Mouse (Mus musculus): ENCODE data around the gene Ppm1h.

The Ppm1h gene

DNA sequence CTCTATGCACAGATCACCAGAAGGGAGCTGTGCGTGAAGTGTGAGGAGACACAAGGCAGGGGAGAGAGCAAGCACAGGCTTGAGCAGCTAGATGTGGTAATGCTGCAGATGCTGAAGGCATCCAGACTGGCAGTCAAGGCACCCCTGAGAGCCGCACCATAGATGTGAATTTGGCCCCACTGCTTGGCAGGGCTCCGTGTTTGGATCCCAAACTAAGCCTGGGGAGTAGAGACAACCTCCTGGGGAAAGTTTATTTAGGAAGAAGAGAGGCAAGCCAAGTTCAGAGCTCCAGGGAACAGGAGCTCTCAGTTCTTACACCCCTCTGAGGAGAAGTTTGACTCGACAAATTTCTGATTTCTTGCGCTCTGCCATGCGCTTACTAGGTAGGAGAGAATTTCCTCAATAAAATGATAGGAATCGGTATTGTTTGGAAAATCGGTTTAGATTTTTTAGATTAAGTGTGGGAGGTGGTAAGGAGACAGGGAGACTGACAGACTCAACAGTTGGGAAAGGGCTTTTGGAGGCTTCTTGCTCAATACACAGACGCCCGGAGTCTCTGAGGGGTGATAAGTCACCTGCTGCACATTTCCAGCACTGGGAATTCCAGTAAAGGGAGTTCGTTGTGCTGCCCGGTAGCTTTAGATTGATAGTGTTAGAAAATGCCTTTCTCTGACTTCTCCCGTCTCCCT lies 89.8 kb downstream of the Ppm1h start:
- DNase-seq (ENCODE audit: low read depth, low spot score): no peak

DNA sequence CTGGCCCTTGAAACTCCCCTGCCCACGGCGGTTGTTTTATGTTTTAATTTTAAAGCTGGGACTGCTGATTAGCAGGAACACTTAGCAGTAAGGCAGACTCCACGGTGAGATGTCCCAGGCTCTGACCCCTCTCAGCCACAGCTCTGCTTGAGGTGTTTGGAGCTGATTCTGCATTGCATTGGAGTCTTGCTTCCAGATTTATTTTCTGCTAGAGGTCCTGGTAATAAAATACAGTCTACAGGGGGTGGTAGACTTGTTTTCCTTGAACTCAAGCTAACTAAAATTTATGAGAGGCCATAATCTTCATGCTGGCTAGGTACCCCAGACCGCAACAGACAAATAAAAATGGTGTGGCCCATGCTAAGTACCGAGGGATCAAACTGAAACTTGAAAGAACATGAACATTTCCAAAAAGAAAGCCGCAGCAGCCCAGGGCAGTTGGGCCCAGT lies 90.4 kb downstream of the Ppm1h start:
- DNase-seq (ENCODE audit: low read depth, low spot score): no peak

DNA sequence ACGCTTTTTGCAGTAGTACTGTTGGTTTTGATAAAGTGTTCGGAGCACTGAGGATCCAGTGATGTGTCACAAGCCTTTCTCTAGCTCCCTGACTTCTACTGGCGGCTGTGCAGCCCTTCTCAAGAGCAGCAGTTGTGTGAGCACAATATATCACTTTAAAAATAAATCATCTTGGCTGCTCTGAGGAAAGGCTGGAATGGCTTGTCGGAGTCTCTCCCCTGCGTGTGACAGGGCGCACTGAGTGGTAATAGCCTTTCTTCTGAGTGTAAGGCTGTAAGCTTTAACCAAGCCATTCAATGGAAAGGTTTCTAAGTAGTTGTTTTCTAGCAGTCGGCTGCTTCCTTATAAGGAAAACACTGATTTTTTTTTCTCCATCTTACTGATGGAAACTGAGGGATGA lies 91.8 kb downstream of the Ppm1h start:
- no peak for DNase-seq (ENCODE audit: low read depth, low spot score)

DNA sequence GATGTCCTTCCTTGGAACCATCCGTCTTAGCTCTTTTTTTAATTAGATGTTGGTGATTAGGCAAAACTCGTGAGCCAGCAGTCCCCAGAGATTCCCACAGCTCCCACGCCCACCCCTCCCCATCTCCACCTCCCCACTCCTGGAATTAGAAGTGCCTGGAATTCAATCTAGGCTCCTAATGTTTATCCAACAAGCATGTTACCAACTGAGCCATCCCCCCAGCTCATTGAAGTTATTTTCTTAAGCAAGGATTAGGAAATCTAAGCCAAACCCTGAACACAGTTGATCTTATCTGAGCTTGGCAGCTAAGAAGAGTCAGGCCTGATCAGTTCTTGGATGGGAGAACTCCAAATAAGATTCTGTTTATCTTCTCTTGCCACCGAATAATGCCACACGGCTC lies 92.4 kb downstream of the Ppm1h start:
- DNase-seq (ENCODE audit: low read depth, low spot score): no peak

DNA sequence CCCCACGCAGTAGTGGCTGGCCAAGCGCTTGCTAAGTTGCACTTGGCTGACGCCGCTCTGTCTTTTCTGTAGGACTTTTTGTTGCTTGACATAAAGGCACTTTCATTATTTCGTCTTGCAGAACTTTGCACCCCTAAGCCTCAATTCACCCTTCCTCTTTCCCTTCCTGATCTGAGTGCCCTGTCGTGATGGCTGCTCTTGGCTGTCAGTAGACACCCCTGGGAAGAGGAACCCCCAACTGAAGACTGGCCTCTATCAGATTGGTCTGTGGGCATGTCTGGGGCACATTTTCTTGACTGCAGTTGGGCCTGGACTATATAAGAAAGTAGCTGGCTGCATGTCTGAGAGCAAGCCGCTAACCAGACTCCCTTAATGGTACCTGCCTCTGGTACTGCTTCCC lies 95.6 kb downstream of the Ppm1h start:
- peak; percentile 54 for DNase-seq (ENCODE audit: low read depth, low spot score)

DNA sequence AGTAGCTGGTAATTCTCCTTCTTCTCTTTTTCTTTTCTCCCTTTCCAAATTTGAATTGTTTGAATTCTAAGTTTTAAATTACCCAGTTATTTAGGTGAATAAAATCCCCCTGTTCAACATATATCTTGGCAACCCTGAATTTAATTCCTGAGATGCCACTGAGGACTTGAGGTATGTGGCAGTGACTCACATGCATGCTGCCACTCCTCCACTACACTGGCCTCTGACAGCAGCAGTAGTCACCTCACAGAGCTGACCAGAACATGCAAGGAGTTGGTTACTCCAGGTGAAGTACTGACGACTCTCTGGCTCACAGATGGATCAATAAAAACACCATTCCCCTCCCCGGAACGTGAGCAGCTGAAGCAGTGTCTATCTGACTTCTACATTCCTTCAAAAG lies 98.9 kb downstream of the Ppm1h start:
- DNase-seq (ENCODE audit: low read depth, low spot score): no peak

DNA sequence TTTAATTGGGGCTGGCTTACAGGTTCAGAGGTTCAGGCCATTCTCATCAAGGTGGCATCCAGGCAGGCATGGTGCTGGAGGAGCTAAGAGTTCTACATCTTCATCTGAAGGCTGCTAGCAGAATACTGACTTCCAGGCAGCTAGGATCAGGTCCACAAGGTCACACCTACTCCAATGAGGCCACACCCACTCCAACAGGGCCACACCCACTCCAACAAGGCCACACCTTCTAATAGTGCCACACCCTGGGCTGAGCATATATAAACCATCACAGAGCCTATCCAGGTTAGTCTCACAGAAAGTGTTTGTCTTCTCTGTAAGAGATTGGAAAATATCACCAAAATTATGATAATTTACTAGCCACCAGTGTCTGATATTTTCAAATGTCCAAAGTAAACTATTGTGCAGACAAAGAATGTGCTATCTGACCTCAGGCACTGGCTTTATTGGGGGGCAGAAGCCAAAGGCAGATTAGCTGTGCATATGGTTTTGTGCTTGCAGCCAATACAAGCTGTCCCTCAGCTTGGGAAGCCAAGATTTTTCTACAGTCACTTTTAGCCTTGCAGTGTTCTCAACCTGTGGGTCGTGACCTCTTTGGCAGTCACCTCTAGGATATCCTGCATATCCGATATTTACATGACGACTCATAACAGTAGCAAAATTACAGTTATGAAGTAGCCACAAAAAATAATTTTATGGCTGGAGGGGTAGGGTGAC lies 99.5 kb downstream of the Ppm1h start:
- DNase-seq (ENCODE audit: low read depth, low spot score): no peak

DNA sequence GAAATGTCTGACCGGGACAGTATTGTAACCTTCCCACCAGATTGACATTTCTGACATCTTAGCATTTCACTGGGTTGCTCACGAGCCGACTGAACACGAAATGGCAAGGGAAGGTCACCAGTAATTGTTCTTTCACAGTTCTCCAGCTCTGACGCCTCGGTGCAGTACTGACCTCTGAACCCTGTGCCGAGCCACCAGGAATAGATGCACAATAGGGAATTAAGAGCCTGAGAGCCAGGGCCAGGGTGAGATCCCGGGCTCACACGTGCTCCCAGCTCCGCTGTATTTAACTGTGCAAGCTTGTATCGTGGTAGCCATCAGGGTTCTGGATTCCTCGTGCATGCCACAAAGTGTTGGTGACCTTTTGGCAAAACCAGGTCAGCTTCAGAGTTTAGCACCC lies 100.8 kb downstream of the Ppm1h start:
- no peak for DNase-seq (ENCODE audit: low read depth, low spot score)

DNA sequence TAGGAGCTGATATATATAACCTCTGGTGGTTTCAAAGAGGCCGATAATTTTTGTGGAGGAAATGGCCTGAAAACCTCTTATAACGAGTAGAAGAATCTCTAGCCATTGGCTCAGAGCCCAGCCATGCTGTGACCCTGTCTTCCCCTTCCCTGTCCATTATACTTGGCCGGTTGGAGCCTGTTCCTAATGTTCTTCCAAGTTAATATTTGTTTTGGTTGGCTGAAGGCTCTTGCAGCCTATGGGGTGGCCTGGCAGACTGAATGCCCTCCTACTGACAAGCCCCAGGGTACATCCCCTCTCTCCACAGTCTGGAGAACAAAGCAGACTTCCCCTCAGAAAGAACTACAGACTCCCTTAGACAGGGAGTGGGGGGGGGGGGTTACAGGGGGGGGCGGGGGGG lies 104.2 kb downstream of the Ppm1h start:
- no peak for DNase-seq (ENCODE audit: low read depth, low spot score)

DNA sequence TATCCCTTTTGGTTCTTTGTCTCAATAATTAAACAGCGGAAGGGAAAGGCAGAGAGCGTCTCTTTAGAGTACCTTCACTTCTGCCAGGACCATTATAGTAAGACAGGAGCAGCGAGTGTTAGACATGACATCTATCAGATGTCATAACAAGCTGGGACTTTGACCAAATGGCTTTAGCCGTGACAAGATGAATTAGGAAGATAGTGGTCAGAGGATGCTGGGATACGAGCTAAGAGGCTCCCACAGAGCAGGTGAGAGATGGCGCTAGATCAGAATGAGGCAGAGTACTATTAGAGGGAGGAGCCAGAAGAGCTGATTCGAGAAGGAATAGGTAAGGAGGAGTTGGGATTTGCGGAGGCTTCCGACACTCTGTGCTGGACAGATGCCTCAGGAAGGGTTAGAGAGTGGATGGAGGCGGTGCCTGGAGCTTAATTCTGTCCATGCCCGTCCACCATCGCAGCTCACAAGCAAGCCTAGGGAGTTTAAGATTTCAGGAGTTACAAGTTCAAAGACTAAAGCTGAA lies 111.1 kb downstream of the Ppm1h start:
- DNase-seq (ENCODE audit: low read depth, low spot score): no peak

DNA sequence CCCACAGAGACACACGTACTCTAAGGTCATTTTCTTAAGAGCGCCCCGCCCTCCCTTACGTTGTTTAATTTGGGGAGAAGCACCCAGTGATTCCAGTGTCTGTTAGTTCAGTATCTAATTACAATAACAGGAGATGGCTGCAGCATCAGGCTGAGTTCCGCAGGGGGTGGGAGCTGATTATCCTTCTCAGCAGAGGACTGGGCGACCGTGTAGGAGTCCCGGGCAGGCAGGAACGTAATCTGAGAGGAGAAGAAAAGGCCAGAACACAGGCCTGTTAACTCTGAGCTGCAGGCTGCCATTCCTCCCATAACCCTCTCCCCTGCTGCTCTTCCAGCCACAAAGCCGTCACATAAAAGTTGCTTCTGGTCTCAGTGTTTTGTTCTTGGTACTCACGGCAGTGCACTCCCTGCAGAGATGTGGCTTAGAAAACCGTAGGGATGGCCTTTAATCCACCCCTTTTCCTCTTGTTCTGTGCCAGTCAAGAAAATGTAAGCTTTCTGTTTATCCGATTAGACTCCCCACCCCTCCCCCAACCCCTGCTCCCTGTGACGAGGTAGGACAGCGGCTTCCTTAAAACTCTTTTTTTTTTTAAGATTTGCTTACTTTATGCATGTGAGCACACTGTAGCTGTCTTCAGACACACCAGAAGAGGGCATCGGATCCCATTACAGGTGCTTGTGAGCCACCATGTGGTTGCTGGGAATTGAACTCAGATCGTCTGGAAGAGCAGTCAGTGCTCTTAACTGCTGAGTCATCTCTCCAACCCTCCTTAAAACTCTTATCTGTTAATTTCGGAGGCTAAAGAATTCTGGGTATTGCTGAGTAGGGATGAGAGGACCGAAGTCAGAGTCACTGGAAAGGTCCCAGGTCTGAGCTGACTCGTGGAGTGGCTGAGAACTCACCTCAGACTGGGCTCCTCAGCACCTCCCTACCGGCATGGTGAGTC lies 113.7 kb downstream of the Ppm1h start:
- DNase-seq (ENCODE audit: low read depth, low spot score): no peak

DNA sequence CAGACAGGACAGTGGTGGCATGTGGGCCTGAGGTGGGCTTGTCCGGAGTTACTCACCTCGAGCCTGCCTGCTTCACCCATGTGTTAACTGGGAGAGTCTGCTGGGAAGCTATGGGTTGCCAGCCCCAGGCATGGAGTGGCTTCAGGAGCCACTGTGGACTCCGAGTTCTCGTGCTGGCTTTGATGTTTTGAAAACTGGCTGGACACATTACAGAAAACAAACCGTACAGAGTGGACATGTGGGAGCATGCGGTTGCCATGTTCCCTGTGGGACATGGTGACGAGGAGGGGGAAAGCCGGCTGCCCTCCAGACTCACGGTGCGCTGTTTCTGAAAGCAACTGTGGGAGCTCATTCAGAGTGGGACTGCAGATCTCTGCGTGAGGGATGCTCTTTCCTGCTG lies 114.6 kb downstream of the Ppm1h start:
- DNase-seq (ENCODE audit: low read depth, low spot score): no peak

DNA sequence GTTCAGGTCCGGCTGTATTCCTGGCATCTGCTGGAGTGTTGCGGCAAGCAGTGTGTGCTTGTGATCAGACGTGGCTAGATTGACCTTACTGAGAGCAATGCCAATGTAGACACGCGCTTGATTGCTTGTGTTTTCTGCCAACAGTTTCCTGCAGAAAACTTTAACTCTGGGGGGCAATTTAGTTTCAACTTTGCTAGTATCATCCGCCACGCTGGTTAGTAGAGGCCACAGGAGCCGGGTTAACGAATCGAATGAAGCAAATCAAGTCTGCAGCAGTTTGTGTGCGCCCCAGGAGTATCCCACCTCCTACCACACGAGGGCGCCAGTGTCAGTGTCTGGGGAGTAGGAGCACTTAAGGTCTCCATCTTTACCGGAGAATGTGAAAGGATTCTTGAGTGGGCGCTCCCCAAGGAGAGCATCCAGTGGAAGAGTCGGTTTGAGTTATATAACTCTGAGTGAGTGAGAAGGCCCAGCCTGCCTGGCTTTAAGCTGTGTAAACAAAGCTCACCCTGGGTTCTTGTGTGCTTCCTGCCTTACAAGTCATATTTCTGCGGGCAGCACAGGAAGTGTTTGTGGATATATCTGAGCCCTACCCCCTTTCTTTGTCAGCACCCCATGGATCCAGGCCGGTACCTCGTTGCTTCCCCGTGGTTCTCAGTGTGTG lies 115.8 kb downstream of the Ppm1h start:
- peak; percentile 93 for DNase-seq (ENCODE audit: low read depth, low spot score)

DNA sequence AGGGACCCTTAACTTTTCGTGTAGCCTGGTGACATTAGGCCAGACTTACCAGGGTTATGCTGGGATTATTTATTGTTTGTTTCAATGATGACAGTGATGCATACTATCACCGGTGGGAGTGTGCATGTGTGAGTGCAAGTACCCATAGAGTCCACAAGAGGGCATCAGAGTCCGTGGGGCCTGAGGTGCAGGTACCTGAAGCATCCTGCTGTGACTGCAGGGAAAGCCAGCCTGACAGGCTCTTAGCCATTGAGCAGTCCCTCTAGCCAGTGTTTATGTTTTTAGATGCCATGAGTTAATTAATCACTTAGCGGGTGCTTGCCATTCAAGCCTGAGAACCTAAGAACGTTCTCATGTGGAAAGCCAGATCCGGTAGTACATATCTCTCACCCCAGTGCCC lies 119.4 kb downstream of the Ppm1h start:
- peak; percentile 47 for DNase-seq (ENCODE audit: low read depth, low spot score)

DNA sequence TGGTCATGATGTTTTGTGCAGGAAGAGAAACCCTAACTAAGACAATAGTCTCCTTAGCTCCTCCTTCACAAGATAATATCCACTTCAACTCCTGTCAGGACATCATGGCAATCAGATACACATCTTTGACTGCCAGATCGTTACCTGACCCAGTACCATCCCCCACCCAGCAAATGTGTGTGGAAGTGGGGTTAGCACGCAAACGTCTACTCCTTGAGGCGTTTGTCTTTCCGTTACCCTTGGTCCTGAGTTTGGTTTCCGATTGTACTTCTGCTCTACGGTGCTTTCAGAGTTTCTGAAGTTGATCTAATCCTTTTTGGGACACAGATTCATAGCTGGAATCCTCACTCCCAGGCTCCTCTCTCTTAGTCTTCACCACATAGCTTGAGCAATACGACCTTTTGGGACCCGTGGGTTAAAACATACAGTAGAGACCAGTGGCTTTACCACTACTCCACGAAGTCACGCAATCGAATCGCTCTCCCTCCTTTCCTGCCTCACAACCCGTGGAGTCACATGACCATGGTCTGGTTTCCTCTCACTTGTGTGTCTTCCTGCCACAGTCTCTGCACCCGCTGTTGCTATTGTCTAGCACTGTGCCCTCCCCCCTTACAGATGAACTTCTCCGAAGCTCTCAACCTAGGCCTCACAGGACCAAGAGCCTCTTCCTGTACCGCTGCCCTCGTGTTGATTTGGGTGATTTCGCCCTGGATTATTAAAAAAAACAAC lies 121.6 kb downstream of the Ppm1h start:
- no peak for DNase-seq (ENCODE audit: low read depth, low spot score)

DNA sequence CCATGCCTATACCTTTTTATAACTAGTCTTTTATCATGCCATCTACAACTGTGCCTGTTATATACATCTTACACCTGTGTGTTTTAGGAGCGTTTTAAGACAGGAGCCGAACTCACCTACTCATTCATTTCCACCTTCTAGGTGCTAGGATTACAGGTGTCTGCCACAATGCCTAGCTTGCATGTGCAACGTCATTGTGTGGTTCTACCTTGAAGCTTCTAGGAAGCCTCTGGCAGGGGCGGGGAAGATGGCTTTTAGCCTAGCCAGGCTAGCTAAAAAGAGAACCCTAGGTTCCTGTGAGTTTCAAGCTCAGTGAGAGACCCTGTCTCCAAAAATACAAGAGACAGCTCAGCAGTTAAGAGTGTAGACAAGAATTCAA lies 122.2 kb downstream of the Ppm1h start:
- DNase-seq (ENCODE audit: low read depth, low spot score): no peak

DNA sequence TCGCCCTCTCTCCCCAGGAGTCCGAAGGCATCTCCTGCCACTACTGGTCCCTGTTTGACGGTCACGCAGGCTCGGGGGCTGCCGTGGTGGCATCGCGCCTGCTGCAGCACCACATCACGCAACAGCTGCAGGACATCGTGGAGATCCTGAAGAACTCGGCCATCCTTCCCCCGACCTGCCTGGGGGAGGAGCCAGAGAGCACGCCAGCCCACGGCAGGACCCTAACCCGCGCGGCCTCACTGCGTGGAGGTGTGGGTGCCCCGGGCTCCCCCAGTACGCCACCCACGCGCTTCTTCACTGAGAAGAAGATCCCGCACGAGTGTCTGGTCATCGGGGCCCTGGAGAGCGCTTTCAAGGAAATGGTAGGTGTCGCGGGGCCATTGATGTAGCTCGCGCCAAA lies 123.7 kb downstream of the Ppm1h start:
- no peak for DNase-seq (ENCODE audit: low read depth, low spot score)

DNA sequence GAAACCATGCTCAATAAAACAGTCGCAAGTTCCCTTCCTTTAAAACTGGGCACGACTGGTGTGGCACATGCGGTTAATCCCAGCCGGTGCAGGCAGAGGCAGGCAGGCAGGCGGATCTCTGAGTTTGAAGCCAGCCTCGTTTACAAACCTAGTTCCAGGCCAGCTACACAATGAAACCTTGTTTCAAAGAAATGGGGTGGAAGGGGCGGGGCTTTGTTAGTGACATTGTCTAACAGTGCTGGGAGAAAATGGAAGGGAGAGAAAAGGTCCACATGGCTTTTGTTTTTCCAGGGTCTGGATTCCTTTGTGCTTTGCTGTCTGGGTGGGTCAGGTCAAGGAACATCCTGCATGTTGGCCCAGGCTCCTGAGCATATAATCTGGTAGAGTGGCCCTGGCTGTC lies 124.3 kb downstream of the Ppm1h start:
- DNase-seq (ENCODE audit: low read depth, low spot score): no peak

DNA sequence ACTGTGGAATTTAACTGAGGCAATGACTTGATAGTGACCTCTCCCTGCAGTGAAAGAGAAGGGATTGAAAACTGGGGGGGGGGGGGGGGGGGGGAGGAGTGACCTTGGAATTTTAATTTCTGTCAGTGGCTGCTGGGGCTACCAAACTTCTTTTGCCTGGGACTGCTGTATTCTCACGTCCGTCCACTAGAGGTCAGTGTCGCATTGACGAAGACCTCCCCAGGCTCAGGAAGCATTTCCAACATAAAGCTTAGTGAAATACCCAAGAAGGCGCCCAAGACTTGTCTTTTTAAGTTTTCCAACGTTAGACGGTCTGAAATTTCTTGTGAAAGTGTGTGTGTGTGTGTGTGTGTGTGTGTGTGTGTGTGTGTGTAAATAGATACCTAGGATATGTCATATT lies 125.3 kb downstream of the Ppm1h start:
- peak; percentile 59 for DNase-seq (ENCODE audit: low read depth, low spot score)

DNA sequence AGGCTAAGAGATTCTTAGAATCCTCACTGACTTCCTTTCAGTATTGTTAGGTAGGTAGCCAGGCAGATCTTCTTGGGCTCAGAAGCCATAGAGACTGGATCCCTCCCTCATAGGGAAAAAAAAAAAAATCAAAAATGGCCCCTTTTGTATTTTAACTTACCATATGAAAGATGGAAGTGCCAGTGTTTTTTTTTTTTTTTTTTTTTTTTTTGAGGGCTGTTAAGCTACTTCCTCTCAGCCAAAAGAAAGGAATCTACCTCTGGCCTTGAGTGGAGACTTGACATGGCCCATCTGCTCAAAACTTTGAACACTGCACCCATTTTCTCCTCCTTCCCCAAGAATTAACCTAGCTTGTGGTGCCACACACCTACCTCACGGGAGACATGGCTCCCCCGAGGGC lies 127.3 kb downstream of the Ppm1h start:
- DNase-seq (ENCODE audit: low read depth, low spot score): no peak
